Comparison of ENCODE assay signal across 17 mouse cellular contexts in genomic region chr3:106128807-106129493, GRCm38 (mm10). TPM values are rescaled to one million over a fixed set of nuclear protein-coding genes. Genes with fewer than 3 reads are reported as not detected.
DNase-seq lines count a peak whose midpoint lies in the region; ATAC-seq and TF ChIP-seq lines count a peak whose summit lies in the region.
"Had no signal": no experiment of that assay in that cellular context is flagged by ENCODE, and none has a peak within 500 bp of the region (broad histone marks: within the 10 kb centered on the region; RNA-seq: fewer than 3 reads in every experiment).

No protein-coding gene starts in this region.

- H3K4me1 ChIP-seq in forebrain, embryonic 12.5 days, result no peaks in the 10 kb centered on the region
- no peaks in the 10 kb centered on the region for H3K4me1 ChIP-seq in forebrain, embryonic 14.5 days (ENCODE audit: control insufficient read depth, insufficient read depth, low read length)
- no peaks in the 10 kb centered on the region for H3K4me1 ChIP-seq in kidney, postnatal 0 days (replicated peaks; ENCODE audit: insufficient read depth, low read length)
- no peaks in the 10 kb centered on the region for H3K4me1 ChIP-seq in neural tube, embryonic 13.5 days (replicated peaks)
- H3K4me1 ChIP-seq in neural tube, embryonic 15.5 days, result no peaks in the 10 kb centered on the region
- no peaks in the 10 kb centered on the region for H3K4me1 ChIP-seq in stomach, postnatal 0 days (replicated peaks; ENCODE audit: control insufficient read depth, insufficient read depth)
- H3K4me1 ChIP-seq: heart, embryonic 15.5 days had no signal

- TF ChIP-seq EP300 in stomach, postnatal 0 days (optimal IDR thresholded peaks at IDR 0.05), result no peak

- H3K9me3 ChIP-seq in forebrain, embryonic 12.5 days, result no peaks in the 10 kb centered on the region; the same call in 1 of the 2 replicates
- peaks cover 3% of the 10 kb centered on the region; the same call in 1 of the 2 replicates for H3K9me3 ChIP-seq in forebrain, embryonic 14.5 days (replicated peaks; ENCODE audit: control insufficient read depth, low read length)
- H3K9me3 ChIP-seq in kidney, postnatal 0 days (replicated peaks; ENCODE audit: low read length), result 0 out of 2 replicates have a peak, but pooled peaks cover 5% of the 10 kb centered on the region
- H3K9me3 ChIP-seq in neural tube, embryonic 13.5 days, result peaks cover 18% of the 10 kb centered on the region
- H3K9me3 ChIP-seq in neural tube, embryonic 15.5 days (replicated peaks), result peaks cover 15% of the 10 kb centered on the region
- H3K9me3 ChIP-seq in stomach, postnatal 0 days (ENCODE audit: control insufficient read depth, low read length), result 0 out of 2 replicates have a peak, but pooled peaks cover 3% of the 10 kb centered on the region

- H3K36me3 ChIP-seq in forebrain, embryonic 12.5 days (replicated peaks), result no peaks in the 10 kb centered on the region
- no peaks in the 10 kb centered on the region for H3K36me3 ChIP-seq in forebrain, embryonic 14.5 days (ENCODE audit: control insufficient read depth, insufficient read depth, low read length)
- H3K36me3 ChIP-seq in kidney, postnatal 0 days (ENCODE audit: insufficient read depth, low read length), result no peaks in the 10 kb centered on the region
- H3K36me3 ChIP-seq in neural tube, embryonic 13.5 days, result no peaks in the 10 kb centered on the region
- no peaks in the 10 kb centered on the region for H3K36me3 ChIP-seq in neural tube, embryonic 15.5 days
- H3K36me3 ChIP-seq in stomach, postnatal 0 days (ENCODE audit: control insufficient read depth, insufficient read depth, low read length), result no peaks in the 10 kb centered on the region
- H3K36me3 ChIP-seq: heart, embryonic 15.5 days had no signal

- H3K4me3 ChIP-seq in forebrain, embryonic 12.5 days (replicated peaks), result no peak overlapping the region
- no peak overlapping the region for H3K4me3 ChIP-seq in forebrain, embryonic 14.5 days (ENCODE audit: low read depth, low read length)
- no peak overlapping the region for H3K4me3 ChIP-seq in kidney, postnatal 0 days (replicated peaks; ENCODE audit: low read depth, low read length)
- no peak overlapping the region for H3K4me3 ChIP-seq in neural tube, embryonic 13.5 days
- H3K4me3 ChIP-seq in neural tube, embryonic 15.5 days (replicated peaks), result no peak overlapping the region
- no peak overlapping the region for H3K4me3 ChIP-seq in stomach, postnatal 0 days (ENCODE audit: low read depth, low read length)
- H3K4me3 ChIP-seq: erythroblast, embryonic 14.5 days; heart, embryonic 15.5 days; layer of hippocampus, adult 2 months had no signal

- no peak overlapping the region for H3K4me2 ChIP-seq in forebrain, embryonic 12.5 days
- no peak overlapping the region for H3K4me2 ChIP-seq in forebrain, embryonic 14.5 days (ENCODE audit: low read length)
- no peak overlapping the region for H3K4me2 ChIP-seq in kidney, postnatal 0 days (ENCODE audit: low read length)
- no peak overlapping the region for H3K4me2 ChIP-seq in neural tube, embryonic 13.5 days
- no peak overlapping the region for H3K4me2 ChIP-seq in neural tube, embryonic 15.5 days
- H3K4me2 ChIP-seq in stomach, postnatal 0 days (replicated peaks; ENCODE audit: low read depth), result no peak overlapping the region
- H3K4me2 ChIP-seq: heart, embryonic 15.5 days had no signal

- DNase-seq in forebrain, embryonic 14.5 days (ENCODE audit: low spot score), result no peak
- no peak for DNase-seq in kidney, postnatal 0 days (ENCODE audit: low spot score)
- no peak for DNase-seq in kidney, postnatal 36 days
- no peak for DNase-seq in stomach, postnatal 0 days (ENCODE audit: low spot score)
- DNase-seq in right cerebral cortex, postnatal 10 days (ENCODE audit: low spot score in 2 of 2), result no peak
- DNase-seq: cerebellum, adult 9-11 months; gastrocnemius, postnatal 25 days; right cerebral cortex, postnatal 4 days; thymus, adult 18-20 months had no signal

- ATAC-seq in forebrain, embryonic 12.5 days (ENCODE audit: low FRiP score), result peak; percentile 45
- ATAC-seq in forebrain, embryonic 14.5 days, result no peak
- ATAC-seq in kidney, postnatal 0 days (replicated peaks; ENCODE audit: low FRiP score, low read depth), result peak; percentile 34
- ATAC-seq in neural tube, embryonic 13.5 days (ENCODE audit: low read depth), result 0 out of 2 replicates have a peak, but pooled peaks have one; percentile 32
- no peak for ATAC-seq in neural tube, embryonic 15.5 days (ENCODE audit: low FRiP score)
- 0 out of 2 replicates have a peak, but pooled peaks have one; percentile 35 for ATAC-seq in stomach, postnatal 0 days (ENCODE audit: low FRiP score, low TSS enrichment)

- H3K27me3 ChIP-seq in forebrain, embryonic 12.5 days, result no peaks in the 10 kb centered on the region
- H3K27me3 ChIP-seq in forebrain, embryonic 14.5 days (replicated peaks; ENCODE audit: control insufficient read depth, insufficient read depth, low read length), result no peaks in the 10 kb centered on the region
- no peaks in the 10 kb centered on the region for H3K27me3 ChIP-seq in kidney, postnatal 0 days (ENCODE audit: insufficient read depth, low read length)
- no peaks in the 10 kb centered on the region for H3K27me3 ChIP-seq in neural tube, embryonic 13.5 days
- H3K27me3 ChIP-seq in neural tube, embryonic 15.5 days (replicated peaks), result no peaks in the 10 kb centered on the region
- no peaks in the 10 kb centered on the region for H3K27me3 ChIP-seq in stomach, postnatal 0 days (ENCODE audit: control insufficient read depth, insufficient read depth, low read length)
- H3K27me3 ChIP-seq: heart, embryonic 15.5 days had no signal

- H3K27ac ChIP-seq in forebrain, embryonic 12.5 days, result no peak overlapping the region
- H3K27ac ChIP-seq in forebrain, embryonic 14.5 days (ENCODE audit: low read depth, low read length), result no peak overlapping the region
- no peak overlapping the region for H3K27ac ChIP-seq in kidney, postnatal 0 days
- H3K27ac ChIP-seq in neural tube, embryonic 13.5 days (replicated peaks), result no peak overlapping the region
- no peak overlapping the region for H3K27ac ChIP-seq in neural tube, embryonic 15.5 days (replicated peaks)
- no peak overlapping the region for H3K27ac ChIP-seq in stomach, postnatal 0 days (replicated peaks)
- H3K27ac ChIP-seq: heart, embryonic 15.5 days; layer of hippocampus, adult 2 months had no signal

- no peak for TF ChIP-seq CTCF in kidney, postnatal 0 days (IDR thresholded peaks at IDR 0.05; ENCODE audit: low read depth)
- TF ChIP-seq CTCF in stomach, postnatal 0 days (IDR thresholded peaks at IDR 0.05; ENCODE audit: low read depth), result no peak

- 80% methylated on average over 4 of the region's 4 CpGs for WGBS in forebrain, embryonic 12.5 days
- WGBS in forebrain, embryonic 14.5 days, result 76% methylated on average over 4 of the region's 4 CpGs
- WGBS in kidney, postnatal 0 days, result 76% methylated on average over 4 of the region's 4 CpGs
- 73% methylated on average over 4 of the region's 4 CpGs for WGBS in neural tube, embryonic 13.5 days
- 80% methylated on average over 4 of the region's 4 CpGs for WGBS in neural tube, embryonic 15.5 days
- 80% methylated on average over 4 of the region's 4 CpGs for WGBS in stomach, postnatal 0 days

- H3K9ac ChIP-seq in forebrain, embryonic 12.5 days, result no peak overlapping the region
- H3K9ac ChIP-seq in forebrain, embryonic 14.5 days (ENCODE audit: low read length), result no peak overlapping the region
- H3K9ac ChIP-seq in kidney, postnatal 0 days (ENCODE audit: low read depth, low read length), result no peak overlapping the region
- H3K9ac ChIP-seq in neural tube, embryonic 13.5 days, result no peak overlapping the region
- no peak overlapping the region for H3K9ac ChIP-seq in neural tube, embryonic 15.5 days (replicated peaks)
- no peak overlapping the region for H3K9ac ChIP-seq in stomach, postnatal 0 days (ENCODE audit: low read length)
- H3K9ac ChIP-seq: heart, embryonic 15.5 days had no signal

RNA-seq across cellular contexts. Expression of gene Chia1, which starts 15.9 kb away (rescaled TPM):
- 0.36 TPM in 1 of 2 replicates, not detected in the other for polyA plus RNA-seq in forebrain, embryonic 12.5 days (2016; fragmentation: Nextera tagmentation; extraction: Ambion mirVana)
- 1.0 and 1.5 TPM in 2 replicates for polyA plus RNA-seq in forebrain, embryonic 14.5 days (2014; fragmentation: Nextera tagmentation; extraction: Ambion mirVana)
- 0.20 and 0.49 TPM in 2 replicates for polyA plus RNA-seq in kidney, postnatal 0 days (2015; fragmentation: Nextera tagmentation; extraction: Ambion mirVana)
- 0.29 and 0.82 TPM in 2 replicates for polyA plus RNA-seq in neural tube, embryonic 13.5 days (2015; fragmentation: Nextera tagmentation; extraction: Ambion mirVana)
- polyA plus RNA-seq in neural tube, embryonic 15.5 days (2015; fragmentation: Nextera tagmentation; extraction: Ambion mirVana), result 0.84 and 1.0 TPM in 2 replicates
- 1.5 and 1.9 TPM in 2 replicates for polyA plus RNA-seq in stomach, postnatal 0 days (2015; fragmentation: Nextera tagmentation; extraction: Ambion mirVana)
- polyA plus RNA-seq: erythroblast, embryonic 14.5 days; kidney, embryonic 14.5 days; neural tube, embryonic 11.5 days had no signal

RNA-seq across cellular contexts. Expression of gene Chil3, which starts 38.4 kb away (rescaled TPM):
- not detected in 2 replicates for polyA plus RNA-seq in forebrain, embryonic 12.5 days (2016; fragmentation: Nextera tagmentation; extraction: Ambion mirVana)
- 0.23 TPM in 1 of 2 replicates, not detected in the other for polyA plus RNA-seq in forebrain, embryonic 14.5 days (2014; fragmentation: Nextera tagmentation; extraction: Ambion mirVana)
- 0.67 and 1.3 TPM in 2 replicates for polyA plus RNA-seq in kidney, postnatal 0 days (2015; fragmentation: Nextera tagmentation; extraction: Ambion mirVana)
- polyA plus RNA-seq in neural tube, embryonic 13.5 days (2015; fragmentation: Nextera tagmentation; extraction: Ambion mirVana), result not detected in 2 replicates
- polyA plus RNA-seq in neural tube, embryonic 15.5 days (2015; fragmentation: Nextera tagmentation; extraction: Ambion mirVana), result 0.40 TPM in 1 of 2 replicates, not detected in the other
- 0.24 and 0.39 TPM in 2 replicates for polyA plus RNA-seq in stomach, postnatal 0 days (2015; fragmentation: Nextera tagmentation; extraction: Ambion mirVana)
- polyA plus RNA-seq: erythroblast, embryonic 14.5 days; kidney, embryonic 14.5 days; neural tube, embryonic 11.5 days had no signal

Comparison
In these comparisons a context has a peak if more than half of its experiments do, and no peak if none do; other contexts are left out.
1. ATAC-seq: peak in forebrain, embryonic 12.5 days (single experiment), kidney, postnatal 0 days (single experiment), neural tube, embryonic 13.5 days (single experiment) and stomach, postnatal 0 days (single experiment); none in forebrain, embryonic 14.5 days (single experiment) and neural tube, embryonic 15.5 days (single experiment).